Mouse (Mus musculus) heart, postnatal 0 days (tissue): ENCODE data around the gene Fam49a. TPM values are rescaled to one million over a fixed set of nuclear protein-coding genes. Genes with fewer than 3 reads are reported as not detected.
A peak's percentile ranks its signal among the peaks of the same experiment; 100 is the strongest.

ENCODE experiments used
- ATAC-seq: fragments of 200-750 bp; cut with Nextera tagmentation; 2 replicates; pipeline ENCODE4 v1.8.0; 2017; ENCODE audit warnings: low read depth, moderate number of reproducible peaks, moderate library complexity; ENCODE audit not compliant: insufficient read depth
- DNase-seq: peaks from one replicate; pipeline ENCODE4 v3.0.0-alpha.2; 2016; ENCODE audit warnings: low spot score
- H3K27ac ChIP-seq: fragments of 300-500 bp; sonication (generic); 2 replicates; pipeline ENCODE4 v1.5.1; 2014; ENCODE audit warnings: low read depth, mild to moderate bottlenecking
- H3K27me3 ChIP-seq: fragments of 300-500 bp; sonication (generic); 2 replicates; pipeline ENCODE4 v1.6.1; 2014; ENCODE audit warnings: low read length, mixed read lengths; ENCODE audit not compliant: control insufficient read depth, insufficient read depth
- H3K36me3 ChIP-seq: fragments of 300-500 bp; sonication (generic); replicated peaks from 2 replicates; pipeline ENCODE4 v1.6.1; 2014; ENCODE audit warnings: low read length, mixed read lengths; ENCODE audit not compliant: control insufficient read depth, insufficient read depth
- H3K4me1 ChIP-seq: fragments of 300-500 bp; sonication (generic); 2 replicates; pipeline ENCODE4 v1.6.1; 2014; ENCODE audit warnings: antibody characterized with exemption; ENCODE audit not compliant: control insufficient read depth, insufficient read depth
- H3K4me2 ChIP-seq: fragments of 300-500 bp; sonication (generic); 2 replicates; pipeline ENCODE4 v1.6.1; 2014; ENCODE audit warnings: low read depth, mild to moderate bottlenecking, low read length, moderate library complexity
- H3K4me3 ChIP-seq: fragments of 300-500 bp; sonication (generic); 2 replicates; pipeline ENCODE4 v1.5.1; 2014; ENCODE audit warnings: low read depth, low read length
- H3K9ac ChIP-seq: fragments of 300-500 bp; sonication (generic); replicated peaks from 2 replicates; pipeline ENCODE4 v1.6.1; 2014; ENCODE audit warnings: low read depth, low read length, mixed read lengths
- H3K9me3 ChIP-seq: fragments of 300-500 bp; sonication (generic); replicated peaks from 2 replicates; pipeline ENCODE4 v1.6.1; 2016; ENCODE audit warnings: low read length; ENCODE audit not compliant: control insufficient read depth
- CTCF ChIP-seq: IDR thresholded peaks from 2 replicates; pipeline ENCODE4 v1.5.1; 2016; ENCODE audit warnings: antibody characterized with exemption, control low read depth, low read depth
- EP300 ChIP-seq: IDR thresholded peaks from 2 replicates; pipeline ENCODE4 v1.6.1; 2016; ENCODE audit warnings: antibody characterized with exemption, low read depth
- WGBS: fragments of 180-500 bp; shearing (Covaris S2); extraction: QIAGEN DNeasy Blood & Tissue Kit; methylation state at CpG from one replicate; pipeline ENCODE4 v1.1.7; 2014; 5-methylcytosine and 5-hydroxymethylcytosine counted together
- polyA plus RNA-seq: library from polyadenylated mRNA; unstranded; fragments of >200 nt; fragmentation: Nextera tagmentation; extraction: Ambion mirVana; gene quantifications from 2 replicates; pipeline ENCODE4 v1.2.1, GENCODE M21; 2015
- total RNA-seq: library from RNA; depleted of rRNA; stranded (reverse); fragments of >200 nt; gene quantifications from 2 replicates; pipeline ENCODE4 v1.2.3, GENCODE M21; 2014; ENCODE audit warnings: low replicate concordance

The Fam49a gene
- total and polyA plus RNA-seq, 2 experiments from 2014 or later = 12.4 to 16.5 TPM

DNA sequence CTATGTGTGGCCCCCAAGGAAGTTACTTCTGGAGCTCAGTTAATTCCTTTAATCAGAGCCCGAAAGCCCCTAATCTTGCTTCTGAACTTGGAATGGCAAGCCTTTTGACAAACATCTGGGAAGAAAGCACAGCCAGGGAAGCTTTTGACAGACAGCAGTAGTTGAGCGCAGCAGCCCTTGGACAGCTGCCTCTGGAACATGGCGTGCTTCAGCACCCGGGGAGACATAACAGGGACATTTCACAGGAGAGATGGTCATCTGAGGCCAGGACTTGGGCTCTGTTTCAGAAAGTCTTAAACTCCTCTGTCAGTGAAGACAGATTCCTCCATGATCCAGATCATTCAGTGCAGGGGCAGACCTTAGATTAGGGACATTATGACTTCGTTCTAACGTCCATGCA, 22.6 kb downstream of the Fam49a start:
- Histone ChIP-seq H3K27me3 (no peaks in the 10 kb centered on the region), H3K27ac (peak overlapping the region; percentile 3; the same call in 1 of the 2 replicates), H3K4me3 (no peak overlapping the region), H3K4me1 (peaks cover 18% of the 10 kb centered on the region), H3K9me3 (no peaks in the 10 kb centered on the region), H3K4me2 (no peak overlapping the region), H3K36me3 (no peaks in the 10 kb centered on the region), H3K9ac (no peak overlapping the region)
- no peak for DNase-seq
- TF ChIP-seq CTCF = no peak
- no peak for TF ChIP-seq EP300
- ATAC-seq = no peak
- WGBS = 38% methylated on average over 6 of the region's 6 CpGs

DNA sequence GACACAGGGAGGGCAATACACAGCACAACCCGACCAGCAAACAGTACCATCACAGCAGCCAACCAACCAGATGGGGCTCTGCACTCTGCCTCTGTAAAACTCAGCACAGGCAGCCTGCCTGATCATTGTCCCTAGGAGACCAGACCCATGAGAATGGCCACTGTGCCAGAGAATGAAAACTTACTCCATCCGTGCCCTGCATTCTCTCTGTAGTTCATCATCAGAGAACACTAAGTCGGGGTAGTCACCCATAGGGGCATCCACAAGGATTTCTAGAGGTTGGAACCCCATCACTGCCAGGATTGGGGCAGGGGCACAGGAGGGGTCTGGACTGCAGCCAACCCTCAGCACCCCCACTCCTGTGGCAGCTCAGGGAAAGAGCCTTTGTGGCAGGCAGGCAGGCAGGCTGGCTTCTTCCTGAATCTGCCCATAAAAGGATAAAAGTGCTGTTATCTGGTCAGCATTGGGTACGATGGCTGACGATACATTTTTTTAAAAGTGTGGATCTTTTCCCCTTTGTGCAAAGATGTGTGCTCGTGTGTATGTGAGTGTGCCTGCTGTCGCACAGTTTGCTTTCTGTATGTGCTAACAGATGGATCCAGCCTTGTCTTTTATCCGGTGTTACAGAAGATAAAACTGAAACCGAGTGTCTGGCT, 25.3 kb downstream of the Fam49a start:
- TF ChIP-seq EP300 (no peak), CTCF (no peak)
- no peaks in the 10 kb centered on the region for H3K27me3 ChIP-seq
- peak overlapping the region; percentile 0; the same call in 1 of the 2 replicates for H3K27ac ChIP-seq
- no peaks in the 10 kb centered on the region for H3K9me3 ChIP-seq
- WGBS = 20% methylated on average over 9 of the region's 9 CpGs
- 0 out of 2 replicates have a peak overlapping the region, but pooled peaks have one; percentile 3 for H3K9ac ChIP-seq
- peaks cover 21% of the 10 kb centered on the region for H3K4me1 ChIP-seq
- no peak for DNase-seq
- peak; percentile 49 for ATAC-seq
- H3K36me3 ChIP-seq = no peaks in the 10 kb centered on the region
- no peak overlapping the region for H3K4me3 ChIP-seq
- peak overlapping the region; percentile 41 for H3K4me2 ChIP-seq

DNA sequence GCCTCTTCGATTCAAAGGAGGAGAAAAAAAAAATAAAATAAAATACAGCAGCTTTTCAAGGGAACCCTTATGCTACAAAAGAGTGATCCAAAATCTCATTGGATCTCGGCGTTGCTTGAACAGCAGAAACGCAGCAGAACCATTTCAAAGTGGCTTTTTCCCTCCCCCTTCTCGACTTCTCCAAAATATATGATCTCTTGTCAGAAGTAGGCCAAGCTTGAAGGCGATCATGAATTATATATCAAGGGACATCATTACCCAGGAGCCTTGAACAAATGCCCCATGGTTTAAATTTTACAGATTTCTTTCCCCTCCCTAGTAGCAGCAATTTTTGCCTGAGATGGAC, 25.8 kb downstream of the Fam49a start:
- no peaks in the 10 kb centered on the region for H3K9me3 ChIP-seq
- DNase-seq = no peak
- peak overlapping the region; percentile 0; the same call in 1 of the 2 replicates for H3K27ac ChIP-seq
- H3K27me3 ChIP-seq = no peaks in the 10 kb centered on the region
- WGBS = 51% methylated on average over 6 of the region's 6 CpGs
- H3K36me3 ChIP-seq = no peaks in the 10 kb centered on the region
- no peak for TF ChIP-seq EP300
- TF ChIP-seq CTCF = no peak
- ATAC-seq = no peak
- H3K4me1 ChIP-seq = peaks cover 21% of the 10 kb centered on the region
- no peak overlapping the region for H3K9ac ChIP-seq
- peak overlapping the region; percentile 41 for H3K4me2 ChIP-seq
- H3K4me3 ChIP-seq = no peak overlapping the region

DNA sequence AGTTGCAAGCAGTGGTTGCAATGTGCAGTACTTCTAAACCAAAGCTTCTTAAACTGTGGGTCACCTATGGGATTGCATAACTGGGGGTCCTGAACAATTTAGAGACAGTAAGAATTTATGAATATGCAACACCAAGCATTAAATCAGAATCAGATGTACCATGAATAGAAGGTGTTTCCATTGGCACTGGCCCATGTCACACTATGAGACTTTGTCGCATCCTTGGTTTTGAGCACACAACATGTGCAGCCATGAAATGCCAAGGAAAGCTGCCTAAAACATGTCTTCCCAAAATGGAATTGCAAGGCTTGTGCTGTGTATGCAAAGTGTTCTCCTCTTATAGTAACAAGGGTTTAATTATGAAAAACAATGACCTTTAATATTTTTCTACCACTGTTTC, 26.6 kb downstream of the Fam49a start:
- Histone ChIP-seq H3K27ac (no peak overlapping the region), H3K9ac (no peak overlapping the region), H3K9me3 (no peaks in the 10 kb centered on the region), H3K4me1 (peaks cover 21% of the 10 kb centered on the region), H3K36me3 (no peaks in the 10 kb centered on the region), H3K4me3 (no peak overlapping the region), H3K27me3 (no peaks in the 10 kb centered on the region), H3K4me2 (no peak overlapping the region)
- DNase-seq = no peak
- 92% methylated on average over 1 of the region's 1 CpGs for WGBS
- no peak for ATAC-seq
- TF ChIP-seq CTCF (no peak), EP300 (no peak)

DNA sequence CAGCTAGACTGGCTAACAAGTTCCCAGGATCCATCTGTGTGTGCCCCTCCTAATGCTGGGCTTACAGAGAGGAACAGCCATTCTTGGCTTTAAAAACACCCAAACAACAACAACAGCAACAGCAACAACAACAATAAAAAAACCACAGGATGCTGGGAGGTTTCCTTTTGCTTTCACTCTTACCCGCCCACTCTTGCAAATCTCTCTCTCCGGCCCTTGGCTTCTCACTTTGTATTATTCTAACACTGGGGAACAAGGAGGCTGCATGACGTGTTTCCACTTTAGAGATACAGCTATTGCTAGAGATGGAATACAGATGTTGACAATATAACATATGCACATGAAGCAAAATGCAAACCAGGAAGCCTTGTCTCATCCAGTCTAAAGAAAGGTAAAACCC, 27.7 kb downstream of the Fam49a start:
- no peaks in the 10 kb centered on the region for H3K36me3 ChIP-seq
- peaks cover 11% of the 10 kb centered on the region; the same call in 1 of the 2 replicates for H3K4me1 ChIP-seq
- H3K27me3 ChIP-seq = no peaks in the 10 kb centered on the region
- no peak overlapping the region for H3K4me2 ChIP-seq
- no peaks in the 10 kb centered on the region for H3K9me3 ChIP-seq
- no peak for ATAC-seq
- H3K27ac ChIP-seq = no peak overlapping the region
- no peak overlapping the region for H3K9ac ChIP-seq
- WGBS = 62% methylated on average over 3 of the region's 3 CpGs
- H3K4me3 ChIP-seq = no peak overlapping the region
- DNase-seq = no peak
- no peak for TF ChIP-seq CTCF
- TF ChIP-seq EP300 = no peak
